Mouse (Mus musculus) heart, postnatal 4 days (tissue): ENCODE data around the gene Hoxd8. TPM values are rescaled to one million over a fixed set of nuclear protein-coding genes. Genes with fewer than 3 reads are reported as not detected.

Source experiments
- DNase-seq: peaks from one replicate; pipeline ENCODE4 v3.0.0; 2021
- total RNA-seq, 2 experiments: library from RNA; stranded (reverse); gene quantifications; 2 replicates each; pipeline ENCODE4 v1.2.3; 2021

The Hoxd8 gene
- total RNA-seq, 2 experiments from 2014 or later = 1.2 to 1.9 TPM

DNA sequence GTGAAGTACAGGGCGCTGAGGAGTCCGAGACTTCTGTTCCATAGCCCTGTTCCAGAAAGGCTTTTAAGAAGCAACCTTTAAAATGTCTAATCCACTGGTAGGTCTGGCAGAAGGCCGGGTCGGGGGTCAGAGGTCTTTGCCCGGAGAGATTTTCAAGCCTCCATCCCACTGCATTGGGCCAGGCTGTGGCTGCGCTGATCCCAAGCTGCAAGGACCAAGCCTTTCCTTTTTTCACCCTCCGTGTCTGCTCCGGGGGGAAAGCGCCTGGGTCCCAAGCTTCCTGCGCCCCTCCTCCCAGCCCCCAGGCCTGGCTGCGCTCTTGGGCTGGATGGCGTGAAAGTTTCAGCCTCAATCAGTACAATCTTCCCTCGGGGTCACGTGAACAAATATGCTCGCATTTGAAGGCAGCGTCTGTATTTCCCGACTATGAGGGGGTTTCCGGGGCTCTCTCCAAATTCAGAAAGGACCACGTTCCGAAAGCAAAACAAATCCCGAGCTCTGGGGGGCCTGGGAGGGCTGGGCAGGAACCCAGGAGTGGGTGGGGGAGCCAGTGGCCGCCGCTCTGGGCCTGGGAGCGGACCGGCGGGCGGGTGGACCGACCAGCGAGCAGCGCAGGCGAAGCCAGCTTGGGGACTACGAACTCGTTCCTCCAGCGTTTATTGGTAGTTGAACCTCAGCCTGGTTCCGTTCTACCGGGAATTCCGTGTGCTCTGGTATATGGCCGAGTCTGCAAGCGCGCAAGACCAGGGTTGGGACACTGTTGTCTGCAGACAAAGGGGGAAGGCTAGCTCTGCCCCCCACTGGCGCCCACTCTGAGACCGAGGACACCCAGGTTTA, 31.7 kb downstream of the Hoxd8 start:
- DNase-seq = no peak

DNA sequence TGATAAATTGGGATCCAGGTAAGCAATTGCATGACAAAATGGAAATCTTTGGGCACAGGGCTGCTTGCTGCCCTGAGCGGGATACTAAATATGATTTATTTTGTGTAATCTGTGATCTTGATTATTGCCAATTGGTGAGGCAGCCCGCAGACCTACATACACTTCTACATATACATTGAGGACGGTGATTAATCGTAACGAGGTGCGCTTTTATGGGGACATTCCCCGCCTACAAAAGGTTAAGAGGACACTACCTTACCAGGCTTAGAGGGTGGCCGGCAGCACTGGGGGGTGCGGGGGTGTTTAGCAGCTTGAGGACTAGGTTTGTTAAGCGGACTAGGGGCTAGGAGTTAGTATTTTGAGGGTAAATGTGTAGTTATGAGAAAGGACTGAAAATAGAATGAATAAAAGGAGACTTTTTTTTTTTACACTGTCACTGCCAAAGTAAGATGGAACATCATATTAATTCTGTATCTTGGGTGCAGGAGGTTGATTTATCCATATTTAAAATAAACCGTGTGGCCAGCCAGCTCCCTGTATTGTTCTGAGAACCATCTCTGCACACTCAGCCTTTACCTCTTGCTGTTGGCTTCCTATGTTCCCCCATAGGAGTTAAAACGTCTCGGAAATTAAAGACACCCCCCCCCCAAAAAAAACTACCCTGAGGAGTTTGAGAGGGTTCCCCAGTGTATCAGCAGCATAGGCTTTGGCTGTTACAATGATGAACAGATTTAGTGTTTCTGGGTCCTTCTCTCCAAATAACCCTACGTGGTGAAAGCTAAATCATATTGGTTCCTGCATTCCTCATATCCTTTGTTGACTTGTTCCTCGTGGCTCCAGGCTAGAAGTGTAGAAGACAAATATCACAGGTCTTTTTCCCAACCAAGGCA, 32.5 kb downstream of the Hoxd8 start:
- DNase-seq = no peak

DNA sequence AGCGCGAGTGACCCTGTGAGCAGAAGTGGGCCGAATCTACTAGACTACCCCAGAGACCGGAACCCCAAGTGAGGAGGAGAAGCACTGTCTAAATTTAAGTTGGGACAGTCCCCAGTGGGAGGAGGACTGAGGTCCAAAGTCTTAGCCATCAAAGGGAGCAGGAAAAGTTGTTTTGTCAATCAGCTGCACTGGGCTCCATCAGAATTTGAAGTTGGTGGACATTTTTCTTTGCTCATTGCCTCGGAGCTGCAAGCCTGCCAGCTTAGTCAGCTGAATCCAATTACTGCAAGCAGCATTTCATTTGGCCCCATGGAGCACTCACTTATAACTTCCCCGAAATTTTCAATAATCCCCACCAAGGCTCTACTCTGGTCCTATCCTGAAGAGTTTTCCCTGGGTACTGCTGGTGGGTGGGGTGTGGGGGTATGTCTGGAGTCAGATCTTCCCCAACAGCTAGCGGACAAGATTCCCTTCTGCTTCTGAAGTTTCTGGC, 33.2 kb downstream of the Hoxd8 start:
- no peak for DNase-seq

DNA sequence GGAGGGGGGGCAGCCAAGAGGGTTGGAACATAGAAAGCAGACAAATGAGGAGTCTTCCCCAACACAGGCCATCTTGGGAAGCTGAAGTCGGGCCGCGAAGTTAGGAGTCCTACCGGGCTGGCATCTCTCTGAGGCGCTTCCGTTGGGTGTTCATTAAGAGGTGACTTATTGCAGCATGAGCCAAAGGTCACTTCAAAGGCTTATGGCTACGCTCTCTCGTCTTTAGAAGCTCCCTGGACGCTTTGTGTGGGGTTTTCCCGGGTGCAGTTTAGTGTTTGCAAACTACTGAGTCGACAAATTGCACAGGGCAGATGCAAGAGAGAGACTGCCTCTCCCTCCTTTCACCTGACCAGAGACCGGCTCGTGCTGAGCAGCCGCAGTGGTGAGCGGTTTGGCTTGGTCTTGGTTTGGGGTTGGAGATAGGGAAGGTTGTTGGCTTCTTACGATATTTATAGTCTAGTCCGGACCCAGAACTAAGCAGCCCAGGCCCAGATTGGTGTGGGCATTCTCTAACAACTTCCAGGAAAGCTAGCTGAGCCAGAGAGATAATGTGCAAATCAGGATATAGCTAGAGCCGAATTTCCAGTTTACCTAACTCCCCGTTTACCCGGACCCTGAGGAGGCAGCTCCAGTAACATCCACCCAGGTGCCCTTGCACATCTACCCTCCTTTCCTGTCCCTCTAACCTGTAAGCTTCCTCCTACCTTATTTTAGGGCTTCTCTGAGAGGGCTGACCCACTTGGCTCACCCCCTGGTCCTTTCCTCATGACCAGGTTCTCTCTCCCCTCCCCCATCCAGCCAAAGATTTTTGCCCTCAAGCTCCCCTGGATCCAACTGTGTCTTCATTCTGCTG, 34.4 kb downstream of the Hoxd8 start:
- no peak for DNase-seq

DNA sequence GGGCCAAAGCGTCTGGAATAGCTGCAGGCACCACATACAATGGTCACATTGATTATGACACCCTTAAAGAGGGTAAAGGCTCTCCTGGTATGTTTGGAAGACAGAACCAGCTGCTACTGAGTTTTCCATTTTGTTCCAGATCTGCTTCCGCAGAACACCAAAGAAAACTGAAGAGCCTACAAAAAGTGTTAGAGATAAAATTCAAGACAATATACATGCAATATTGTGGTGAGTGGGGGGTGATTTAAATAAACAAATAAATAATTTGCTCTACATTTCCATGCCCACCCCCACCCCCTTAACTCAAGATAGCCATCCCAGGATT, 35.0 kb downstream of the Hoxd8 start:
- DNase-seq = no peak

DNA sequence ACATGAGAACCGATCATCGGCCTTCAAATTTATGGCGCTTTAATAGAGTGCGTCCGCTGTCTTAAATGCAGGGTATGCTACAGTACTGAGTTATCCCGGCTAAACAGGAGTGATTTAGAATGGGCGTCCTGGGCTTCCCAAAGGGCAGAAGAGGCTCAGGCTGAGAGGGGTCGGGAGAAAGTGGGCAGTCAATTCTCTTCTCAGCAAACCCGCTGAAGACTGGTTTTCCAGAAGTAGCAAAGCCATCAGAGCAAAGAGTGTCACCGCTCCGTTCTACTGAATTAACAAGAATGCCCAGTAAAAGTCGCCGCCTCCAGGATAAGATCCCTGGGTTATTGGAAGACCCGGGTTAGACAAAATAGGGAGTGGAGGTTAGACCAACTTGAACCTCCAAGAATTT, 35.5 kb downstream of the Hoxd8 start:
- DNase-seq = no peak

DNA sequence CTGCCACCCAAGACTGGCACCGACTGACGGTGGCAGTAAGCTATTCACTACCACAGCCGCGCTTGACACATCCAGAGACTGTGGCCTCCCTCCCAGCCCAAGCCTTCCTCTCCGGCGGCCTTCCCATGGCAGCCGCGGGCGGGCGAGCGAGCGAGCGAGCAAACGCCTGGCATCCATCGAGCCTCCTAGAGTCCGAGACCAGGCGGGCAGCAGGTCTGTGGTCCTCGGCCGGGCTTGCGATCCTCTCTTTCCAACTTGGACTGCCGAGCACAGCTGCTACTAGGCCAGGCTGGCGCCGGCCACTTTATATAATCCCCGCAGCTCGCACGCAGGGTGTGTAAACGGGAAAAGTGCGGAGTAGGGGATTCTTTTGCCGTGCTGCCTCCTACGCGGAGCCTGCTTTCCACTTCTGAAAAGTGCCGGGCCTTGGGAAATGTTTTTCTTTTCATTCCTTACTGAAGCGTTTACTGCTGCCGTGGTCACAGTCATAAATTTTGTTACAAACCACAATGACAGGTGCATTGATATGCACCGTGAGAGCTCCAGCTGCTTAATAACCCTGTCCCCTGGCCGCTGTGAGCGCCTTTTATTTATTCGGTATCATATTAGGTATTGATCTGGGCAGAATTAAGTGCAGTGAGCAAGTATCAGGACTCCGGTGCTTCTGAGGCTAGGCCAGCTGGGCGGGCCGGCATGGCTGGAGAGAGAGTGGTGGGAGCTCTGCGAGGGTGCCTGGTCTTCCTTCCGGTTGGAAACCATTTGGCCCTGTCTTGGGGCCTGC, 36.1 kb downstream of the Hoxd8 start:
- no peak for DNase-seq

DNA sequence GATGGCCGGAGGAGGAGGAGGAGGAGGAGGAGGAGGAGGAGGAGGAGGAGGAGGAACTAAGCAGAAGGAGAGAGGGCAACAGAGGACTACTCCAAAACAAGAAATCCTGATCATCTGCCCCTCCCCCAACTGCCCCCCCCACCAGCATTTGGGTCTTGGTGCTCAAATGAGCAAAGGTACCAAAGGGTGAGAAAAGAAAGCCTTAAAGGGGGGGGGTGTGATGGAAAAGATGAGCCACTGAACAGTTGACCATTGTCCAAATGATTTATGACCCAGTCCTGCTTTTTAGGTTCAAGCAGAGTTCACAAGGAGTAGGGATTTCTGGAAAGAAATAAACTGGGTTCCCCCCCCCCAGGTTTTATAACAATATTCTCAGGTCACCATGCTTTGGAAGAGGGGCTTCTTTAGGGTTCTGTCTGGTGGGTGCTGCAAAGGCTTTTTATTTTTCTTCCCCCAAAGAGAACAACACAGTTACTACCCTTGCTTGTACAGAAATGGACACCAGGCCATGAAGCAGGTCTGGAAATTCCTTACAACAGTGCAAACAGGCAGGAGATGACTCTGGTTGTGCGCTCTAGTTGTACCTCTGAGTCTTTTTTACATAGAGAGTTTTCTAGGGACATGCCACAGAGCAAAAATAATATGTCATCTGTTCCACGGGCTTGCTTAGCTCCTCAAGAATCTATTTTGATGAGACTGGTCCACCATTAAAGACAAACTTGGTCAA, 37.0 kb downstream of the Hoxd8 start:
- DNase-seq = no peak

DNA sequence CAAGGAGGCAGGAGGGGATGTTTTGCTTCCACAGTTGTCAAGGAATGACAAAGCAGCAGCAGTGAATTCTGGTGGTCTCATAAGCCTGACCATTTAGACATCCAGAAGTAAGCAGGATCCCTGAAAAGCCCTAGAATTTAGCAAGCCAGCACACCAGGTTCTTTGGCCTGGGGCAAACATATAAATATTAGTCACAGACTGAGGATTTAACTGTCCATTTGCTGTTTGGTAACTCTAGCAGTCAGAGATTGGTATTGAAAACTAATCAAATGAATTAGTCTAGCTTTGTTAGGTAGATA, 37.5 kb downstream of the Hoxd8 start:
- DNase-seq = no peak

DNA sequence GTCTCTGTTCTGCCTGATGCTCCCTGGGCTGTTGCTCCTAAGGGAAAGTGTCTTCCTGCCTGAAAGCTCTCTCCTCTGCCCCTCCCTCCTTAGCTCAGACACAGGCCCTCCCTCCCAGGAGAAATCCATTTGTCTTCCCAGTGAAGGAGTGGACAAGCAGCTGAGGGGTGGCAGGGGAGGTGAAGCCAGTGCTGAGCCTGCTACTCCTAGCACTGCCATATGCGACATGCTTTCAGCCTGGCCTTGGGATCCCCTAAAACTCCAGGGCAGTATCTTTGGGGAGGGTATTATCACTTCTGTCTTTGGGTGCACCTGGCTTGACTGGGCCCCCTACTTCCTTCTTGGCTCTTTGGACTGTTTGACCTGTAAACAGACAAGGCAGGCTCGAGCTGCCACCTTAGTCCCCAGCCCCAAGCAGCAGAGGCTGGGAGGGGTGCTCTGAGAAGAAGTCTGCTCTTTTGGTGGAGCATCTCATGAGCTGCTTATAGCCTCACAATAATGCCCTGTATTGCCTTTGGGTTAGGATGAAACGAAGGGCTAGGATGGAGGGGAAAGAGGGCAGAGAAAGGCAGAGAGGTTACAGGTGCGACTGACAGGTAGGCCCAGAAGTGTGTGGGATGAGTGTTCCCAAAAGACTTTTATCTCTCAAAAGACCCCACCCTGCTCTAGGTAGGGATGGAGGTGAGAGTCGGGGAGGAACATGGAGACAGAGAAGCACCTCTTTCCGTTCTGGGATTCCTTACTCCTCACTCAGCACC, 41.3 kb downstream of the Hoxd8 start:
- DNase-seq = no peak

DNA sequence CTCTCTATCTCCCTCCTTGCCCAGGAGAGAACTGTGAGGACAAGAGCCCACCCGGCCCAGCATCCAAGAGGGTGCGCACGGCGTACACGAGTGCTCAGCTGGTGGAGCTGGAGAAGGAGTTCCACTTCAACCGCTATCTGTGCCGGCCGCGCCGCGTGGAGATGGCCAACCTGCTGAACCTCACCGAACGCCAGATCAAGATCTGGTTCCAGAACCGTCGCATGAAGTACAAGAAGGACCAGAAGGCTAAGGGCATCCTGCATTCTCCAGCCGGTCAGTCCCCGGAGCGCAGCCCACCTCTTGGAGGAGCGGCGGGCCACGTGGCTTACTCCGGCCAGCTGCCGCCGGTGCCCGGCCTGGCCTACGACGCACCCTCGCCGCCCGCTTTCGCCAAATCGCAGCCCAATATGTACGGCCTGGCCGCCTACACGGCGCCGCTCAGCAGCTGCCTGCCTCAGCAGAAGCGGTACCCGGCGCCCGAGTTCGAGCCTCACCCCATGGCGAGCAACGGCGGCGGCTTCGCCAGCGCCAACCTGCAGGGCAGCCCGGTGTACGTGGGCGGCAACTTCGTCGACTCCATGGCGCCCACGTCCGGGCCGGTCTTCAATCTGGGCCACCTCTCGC, 42.0 kb downstream of the Hoxd8 start:
- DNase-seq = no peak

DNA sequence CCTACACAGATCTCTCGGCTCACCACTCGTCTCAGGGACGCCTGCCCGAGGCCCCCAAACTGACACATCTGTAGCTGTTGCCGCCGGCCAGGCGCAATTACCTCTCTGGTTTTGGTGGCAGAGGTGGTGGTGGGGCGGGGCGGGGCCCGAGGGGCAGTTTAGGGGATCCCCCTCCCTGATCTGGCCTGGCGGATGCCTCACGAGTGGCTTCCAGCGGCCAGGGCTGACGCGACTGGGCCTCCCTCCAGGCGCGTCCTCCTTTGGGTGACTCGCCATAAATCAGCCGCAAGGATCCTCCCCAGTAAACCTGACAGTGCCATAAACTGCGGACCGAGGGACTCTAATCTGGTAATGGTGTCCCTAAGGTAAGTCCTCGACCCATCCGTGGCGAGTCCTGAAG, 42.6 kb downstream of the Hoxd8 start:
- no peak for DNase-seq

DNA sequence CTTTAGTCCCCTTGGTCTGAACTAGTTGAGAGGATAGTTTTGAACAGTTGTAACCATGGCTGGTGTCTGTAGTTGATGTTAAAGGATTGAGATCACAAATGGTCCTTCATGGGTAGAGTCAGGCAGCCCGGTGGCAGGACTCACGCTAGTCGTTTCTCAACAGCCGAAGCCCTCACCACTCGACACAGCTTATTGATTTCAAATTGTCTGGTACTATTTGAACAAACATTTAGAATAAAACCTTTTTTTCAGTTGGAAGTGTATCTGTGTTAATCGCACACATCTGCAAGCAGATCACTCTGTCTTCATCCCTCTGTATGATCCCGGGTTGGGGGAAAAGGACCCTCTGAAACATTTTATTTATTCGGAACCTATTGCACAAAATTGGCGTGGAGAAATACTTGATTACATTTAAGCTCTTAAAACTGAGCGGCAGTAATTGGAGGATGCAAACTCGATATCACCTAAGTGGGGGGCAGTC, 43.3 kb downstream of the Hoxd8 start:
- DNase-seq = no peak

DNA sequence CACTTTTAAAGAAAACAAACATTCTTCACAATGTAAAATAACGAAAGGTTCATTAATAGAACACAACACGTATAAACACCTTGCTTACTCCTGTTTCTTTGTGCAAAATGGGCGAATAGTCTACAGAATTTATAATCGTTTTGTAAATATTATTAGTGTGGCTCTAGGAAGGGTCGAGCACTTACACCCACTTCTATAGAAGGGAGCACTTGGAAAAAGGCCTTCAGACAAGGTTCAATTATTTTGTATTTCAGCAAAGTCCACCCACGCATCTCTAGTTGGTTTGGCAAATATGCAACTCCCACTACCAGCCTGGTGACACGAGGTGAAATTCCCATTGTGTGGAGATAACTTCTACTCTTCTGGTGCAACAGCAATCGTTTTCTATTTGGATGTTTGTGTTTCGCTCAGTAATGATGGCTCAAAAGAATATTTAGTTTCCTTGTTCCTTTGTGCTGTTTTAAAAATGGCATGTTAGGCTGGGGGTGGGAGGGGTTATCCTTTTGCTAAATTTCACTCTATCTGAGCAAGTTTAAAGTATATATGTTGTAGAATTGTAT, 44.1 kb downstream of the Hoxd8 start:
- DNase-seq = no peak

DNA sequence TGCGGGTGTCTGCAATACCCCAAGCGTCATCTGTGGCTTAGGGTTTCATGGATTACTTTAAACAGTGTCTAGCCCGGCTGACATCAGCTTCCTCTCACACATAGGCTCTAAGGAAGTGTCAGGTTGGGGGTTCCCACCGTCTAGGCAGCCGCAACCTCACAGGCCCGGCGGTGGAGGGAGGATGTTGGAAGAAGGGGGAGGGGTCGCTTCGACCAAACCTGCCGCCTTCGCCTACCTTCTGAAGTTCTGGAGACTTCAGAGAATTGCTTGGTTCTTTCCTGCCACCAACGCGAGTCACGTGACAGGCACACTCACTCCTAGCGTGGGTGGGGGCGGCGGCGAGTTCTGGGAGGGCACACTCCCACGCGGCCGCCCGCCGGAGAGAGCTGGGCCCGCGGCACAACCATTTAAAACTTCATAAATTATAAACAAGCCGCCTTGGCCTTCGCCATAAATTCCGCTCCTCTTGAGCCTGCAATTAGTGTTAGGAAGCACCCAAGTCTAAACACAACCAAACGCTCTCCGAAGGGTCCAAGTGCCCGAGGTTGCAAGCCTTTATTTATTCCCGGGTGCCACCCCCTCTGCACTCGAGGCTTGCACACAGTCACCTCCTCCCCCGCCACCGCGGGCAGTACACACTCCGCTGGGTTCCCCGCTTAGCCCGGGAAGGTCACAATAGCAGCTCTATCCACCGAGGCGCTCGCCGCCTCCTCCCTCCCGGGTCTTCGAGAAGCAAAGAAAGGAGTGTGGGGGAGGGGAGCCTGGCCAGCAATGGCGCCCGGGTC, 45.1 kb downstream of the Hoxd8 start:
- peak; percentile 29 for DNase-seq

DNA sequence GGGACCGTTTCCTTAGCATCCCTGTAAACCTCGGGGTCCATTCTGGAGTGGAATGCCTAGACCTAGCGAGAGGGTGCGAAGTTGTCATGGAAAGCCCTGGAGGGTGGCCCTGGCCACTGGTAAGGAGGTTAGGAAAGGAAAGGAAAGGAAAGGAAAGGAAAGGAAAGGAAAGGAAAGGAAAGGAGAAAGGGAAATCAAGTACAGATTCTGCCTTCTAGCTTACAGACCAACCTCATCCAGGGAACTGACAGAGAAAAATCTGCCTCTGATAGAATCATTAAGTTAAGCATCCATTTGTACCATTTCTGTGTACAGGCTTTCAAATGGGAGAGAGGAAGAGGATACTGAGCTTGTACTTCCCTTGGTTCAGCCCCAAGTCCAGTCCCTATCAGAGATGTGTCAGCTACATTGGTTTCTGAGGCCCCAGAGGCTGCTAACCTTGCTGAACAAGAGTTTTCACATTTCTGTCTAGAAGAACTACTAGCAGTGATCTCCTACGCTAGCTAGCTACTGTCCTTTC, 46.4 kb downstream of the Hoxd8 start:
- DNase-seq = no peak

DNA sequence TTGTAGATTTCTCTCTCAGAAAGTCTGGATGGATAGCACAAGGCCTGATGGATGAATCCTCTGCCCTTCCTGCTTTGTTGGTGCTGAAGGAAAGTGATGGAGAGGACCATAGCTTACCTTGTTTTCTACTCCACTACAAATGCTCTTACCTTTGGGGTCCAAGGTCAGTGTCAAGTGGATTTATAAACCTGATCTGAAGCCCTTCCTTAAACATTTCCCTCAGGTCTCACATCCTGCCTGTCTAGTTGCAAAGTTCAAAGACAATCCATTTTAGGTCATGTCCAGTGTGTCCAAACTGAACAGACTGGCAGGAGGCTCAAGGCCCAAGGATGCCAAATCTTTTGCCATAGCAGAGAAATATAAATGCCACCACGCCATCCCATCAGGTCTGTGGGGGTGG, 47.4 kb downstream of the Hoxd8 start:
- no peak for DNase-seq

DNA sequence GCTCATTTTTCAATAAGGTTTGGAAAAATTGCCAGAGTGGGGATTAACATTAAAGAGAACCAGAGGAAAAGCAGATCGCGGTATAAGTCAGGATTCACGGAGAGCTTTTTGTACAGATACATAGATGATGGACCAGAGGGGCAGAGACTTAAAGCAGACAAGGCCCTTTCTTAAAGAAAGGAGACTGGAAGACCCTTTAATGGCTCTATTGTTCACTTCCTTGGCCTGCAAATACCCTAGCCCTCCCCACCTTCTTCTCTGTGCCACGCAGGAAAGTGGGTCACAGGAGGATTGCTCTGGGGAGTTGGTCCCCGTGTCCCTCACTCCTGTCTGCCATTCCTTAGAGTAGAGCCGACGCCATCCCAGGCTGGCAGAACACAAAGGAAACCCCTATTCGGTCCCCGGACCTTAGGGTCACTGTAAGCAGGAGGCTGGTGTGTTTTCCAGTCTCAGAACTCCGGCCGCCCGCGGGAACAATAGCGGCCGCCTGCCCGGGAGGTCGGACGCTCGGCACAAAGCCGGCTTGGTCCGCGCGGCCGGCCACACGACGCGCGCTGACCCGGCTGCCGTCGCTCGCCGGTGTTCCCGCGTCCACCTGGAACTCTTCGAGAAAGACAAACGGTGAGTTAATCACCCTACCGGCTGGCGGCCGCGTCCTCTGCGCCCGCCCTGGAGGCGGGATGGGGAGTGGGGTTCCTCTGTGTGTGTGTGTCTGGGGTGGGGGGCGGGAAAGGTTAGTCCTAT, 48.2 kb downstream of the Hoxd8 start:
- no peak for DNase-seq
